Mouse (Mus musculus) gastrocnemius, adult 18-20 months (tissue): ENCODE results near the gene Cpeb1. TPM values are rescaled to one million over a fixed set of nuclear protein-coding genes. Genes with fewer than 3 reads are reported as not detected.
A peak's percentile ranks its signal among the peaks of the same experiment; 100 is the strongest.

Experiments used
- DNase-seq: peaks from one replicate; pipeline ENCODE4 v3.0.0; 2021; ENCODE audit warnings: low spot score
- total RNA-seq, 2 experiments: library from RNA; stranded (reverse); gene quantifications; 2 replicates each; pipeline ENCODE4 v1.2.3; 2021

Cpeb1 gene
- total RNA-seq, 2 experiments from 2014 or later = 47.5 to 67.3 TPM

DNA sequence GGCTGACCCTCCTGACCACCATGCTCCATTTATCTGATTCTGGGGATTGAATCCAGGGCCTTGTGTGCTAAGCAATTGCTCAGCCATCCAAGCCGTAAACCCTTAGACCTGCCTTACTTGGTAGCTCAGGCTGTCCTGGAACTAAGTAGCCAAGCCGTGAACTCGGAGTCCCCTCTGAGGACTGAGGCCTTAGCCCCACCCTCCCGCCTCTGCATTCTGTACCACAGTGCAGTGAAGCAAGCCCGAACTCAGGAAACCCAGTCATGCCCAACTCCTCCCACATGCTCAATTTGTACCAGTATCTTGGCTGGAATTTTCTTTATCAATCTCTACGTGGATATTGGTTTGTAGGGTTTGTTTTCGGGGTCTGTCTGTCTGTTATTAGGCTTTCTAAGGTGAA lies 123.4 kb downstream of the Cpeb1 start:
- DNase-seq = no peak

DNA sequence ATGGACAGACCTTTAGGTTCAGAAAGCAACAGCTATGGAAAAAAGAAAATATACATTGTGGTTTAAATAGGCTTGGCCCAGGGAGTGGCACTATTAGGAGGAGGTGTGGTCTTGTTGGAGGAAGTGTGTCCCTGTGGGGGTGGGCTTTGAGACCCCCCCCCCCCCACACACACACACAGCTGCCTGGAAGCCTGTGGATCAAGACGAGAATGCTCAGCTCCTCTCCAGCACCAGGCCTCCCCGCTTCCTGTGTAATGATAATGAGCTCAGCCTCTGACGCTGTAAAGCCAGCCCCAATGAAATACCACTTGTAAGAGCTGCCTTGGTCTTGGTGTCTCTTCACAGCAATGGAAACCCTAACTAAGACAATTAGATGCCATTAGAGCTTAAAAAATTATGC lies 124.5 kb downstream of the Cpeb1 start:
- no peak for DNase-seq

DNA sequence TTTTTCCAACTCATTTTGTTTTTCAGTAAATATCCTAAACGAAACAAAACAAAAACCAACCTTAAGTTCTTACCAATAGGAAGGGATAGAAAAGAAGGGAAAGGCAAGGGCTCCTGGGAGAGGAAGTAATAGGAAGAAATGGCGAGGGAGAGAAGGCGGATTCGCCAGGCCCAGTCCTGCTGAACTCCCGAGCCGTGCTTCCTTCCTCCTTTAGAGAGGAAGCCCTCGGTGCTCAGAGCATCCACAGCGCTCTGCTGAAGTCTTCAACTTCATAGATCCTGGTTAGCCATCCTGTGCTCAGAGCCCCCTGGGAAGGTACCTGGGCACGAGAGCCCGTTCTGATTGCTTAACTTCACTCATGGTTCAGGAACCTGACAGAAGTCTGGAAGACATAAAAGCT lies 127.6 kb downstream of the Cpeb1 start:
- no peak for DNase-seq

DNA sequence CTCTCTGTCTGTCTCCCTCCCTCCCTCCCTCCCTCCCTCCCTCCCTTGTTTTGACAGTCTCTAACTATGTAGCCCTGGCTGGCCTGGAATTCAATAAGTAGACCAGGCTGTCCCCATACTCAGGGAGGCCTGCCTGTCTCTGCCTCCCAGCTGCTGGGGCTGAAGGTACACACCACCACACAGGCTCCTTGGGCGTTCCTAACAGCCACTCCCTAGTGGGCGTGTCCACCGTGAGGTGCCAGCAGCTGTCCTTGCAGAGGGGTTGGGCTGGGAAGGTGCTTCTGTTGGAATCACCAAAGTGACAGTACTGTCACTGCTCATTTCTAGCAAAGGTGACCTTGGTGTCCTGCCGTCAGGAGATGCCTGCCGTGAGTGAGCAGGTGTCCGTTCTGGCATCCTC lies 128.4 kb downstream of the Cpeb1 start:
- no peak for DNase-seq

DNA sequence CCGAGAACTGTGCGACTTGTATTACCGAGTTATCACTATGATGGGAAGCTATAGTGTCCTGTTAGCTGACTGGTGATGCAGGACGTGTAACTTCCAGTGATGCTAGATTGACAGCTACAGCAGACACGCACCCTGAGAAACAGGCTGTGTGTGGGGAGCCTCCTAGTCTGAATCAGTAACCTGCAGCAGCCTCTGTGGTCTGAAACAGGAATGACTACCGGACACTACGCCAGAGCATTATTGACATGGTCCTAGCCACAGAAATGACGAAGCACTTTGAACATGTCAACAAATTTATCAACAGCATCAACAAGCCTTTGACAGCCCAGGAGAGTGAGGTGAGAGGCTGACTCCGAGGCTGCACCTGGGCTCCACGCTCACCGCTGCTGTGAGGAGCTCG lies 129.2 kb downstream of the Cpeb1 start:
- DNase-seq = no peak

DNA sequence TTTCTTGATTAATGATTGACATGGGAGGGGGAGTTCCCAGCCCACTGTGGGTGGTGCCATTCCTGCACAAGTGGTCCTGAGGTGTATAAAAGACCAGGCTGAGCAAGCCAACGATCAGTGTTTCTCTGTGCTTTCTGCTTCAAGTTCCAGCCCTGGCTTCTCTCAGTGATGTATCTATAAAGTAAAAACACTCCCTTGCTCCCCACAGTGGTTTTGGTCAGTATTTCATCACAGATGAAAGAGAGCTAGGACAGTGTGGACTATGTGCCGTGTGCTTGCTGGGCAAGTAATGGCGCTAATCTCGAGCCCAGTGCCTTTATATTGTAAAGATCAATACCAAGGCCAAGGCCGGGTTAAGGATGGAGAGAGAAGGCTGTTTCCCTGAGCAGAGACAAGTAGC lies 133.5 kb downstream of the Cpeb1 start:
- no peak for DNase-seq

DNA sequence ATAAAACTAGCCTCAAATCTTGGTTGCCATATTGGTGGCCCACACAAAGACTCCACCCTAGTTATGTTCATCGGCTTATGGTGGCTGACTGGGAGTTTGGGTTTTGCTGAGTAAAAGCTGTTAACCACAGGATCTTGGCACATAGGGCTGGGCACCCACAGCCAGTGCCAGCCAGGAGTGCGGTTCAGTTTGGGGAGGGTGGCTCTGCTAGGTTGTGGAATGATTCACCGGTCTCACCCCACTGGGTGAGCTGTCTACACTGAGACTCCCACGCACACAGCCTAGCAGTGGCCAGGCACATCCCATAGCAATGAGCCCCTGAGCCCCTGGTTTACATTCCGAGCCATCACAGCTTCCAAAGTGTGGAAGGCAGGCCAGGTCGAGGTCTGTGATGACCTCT lies 135.5 kb downstream of the Cpeb1 start:
- no peak for DNase-seq

DNA sequence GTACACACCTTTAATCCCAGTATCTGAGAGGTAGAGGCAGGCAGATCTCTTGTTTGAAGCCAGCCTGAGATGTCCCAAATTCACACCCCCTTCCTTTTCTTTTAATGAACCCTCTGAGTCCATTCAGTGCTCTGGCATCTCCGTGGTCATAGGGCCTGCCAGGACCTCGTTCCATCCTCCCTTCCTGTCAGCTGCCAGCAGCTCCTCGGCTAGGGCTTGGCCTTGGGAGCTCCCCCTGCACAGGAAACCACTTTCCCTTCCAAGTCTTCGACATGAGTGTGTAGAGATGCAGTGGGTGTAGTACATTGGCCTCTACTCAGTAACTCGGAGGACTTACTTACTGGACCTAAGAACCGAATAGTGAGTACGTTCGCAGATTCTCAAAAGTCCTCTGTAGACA lies 139.7 kb downstream of the Cpeb1 start:
- DNase-seq = no peak

DNA sequence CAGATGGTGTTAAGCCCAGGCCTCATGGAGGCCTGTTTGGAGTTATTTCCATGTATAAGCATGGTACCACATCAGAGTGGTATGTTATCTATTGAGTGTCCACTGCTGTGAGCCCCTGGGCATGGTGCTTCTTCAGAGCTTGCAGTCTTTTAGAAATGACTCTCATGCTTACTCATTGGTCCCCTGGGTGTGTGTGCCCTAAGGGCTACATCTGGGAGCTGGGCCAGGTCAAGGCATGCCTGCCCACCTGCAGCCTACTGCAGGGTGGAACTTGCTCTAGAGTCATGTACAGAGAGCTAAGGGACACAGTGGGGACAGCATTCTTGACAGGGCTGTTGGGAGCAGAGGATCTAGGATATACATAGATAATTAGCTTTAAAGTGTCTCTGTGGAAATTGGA lies 143.7 kb downstream of the Cpeb1 start:
- no peak for DNase-seq

DNA sequence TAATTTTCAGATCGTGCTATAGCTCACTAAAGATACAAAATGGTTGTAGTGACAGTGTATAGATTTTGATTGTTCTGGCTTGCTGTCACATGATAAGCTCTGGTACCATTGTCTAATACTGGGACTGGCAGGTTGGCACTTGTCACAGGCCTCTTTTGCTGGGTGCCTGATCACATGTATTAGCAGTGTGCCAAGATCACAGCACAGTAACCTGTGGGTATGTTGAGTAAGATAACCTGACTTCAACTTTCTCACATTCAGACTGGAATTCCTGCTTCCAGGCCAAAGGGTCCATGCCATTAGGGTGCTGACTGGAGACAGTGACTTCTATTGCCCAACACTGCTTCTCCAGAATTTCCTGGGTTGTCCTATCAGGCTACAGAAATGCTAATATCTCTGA lies 144.1 kb downstream of the Cpeb1 start:
- no peak for DNase-seq

DNA sequence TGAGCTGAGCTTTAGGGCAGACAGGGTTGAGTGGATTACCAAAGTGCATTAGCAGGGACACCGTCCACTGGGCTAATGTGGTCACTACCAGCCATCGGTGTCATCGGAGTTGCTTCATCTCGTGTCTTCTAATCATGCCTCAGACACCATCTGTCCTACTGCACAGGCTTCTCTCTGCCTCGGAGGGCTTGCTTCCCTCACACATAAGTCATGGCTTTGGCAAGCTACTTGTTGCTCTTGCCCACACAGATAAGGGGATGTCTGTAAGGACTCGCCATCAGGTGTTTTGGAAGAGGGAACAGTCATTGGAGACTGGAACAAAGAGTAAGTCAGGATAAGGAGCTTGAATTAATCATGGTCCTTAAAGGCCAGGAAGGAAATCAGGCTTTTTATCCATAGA lies 146.0 kb downstream of the Cpeb1 start:
- no peak for DNase-seq

DNA sequence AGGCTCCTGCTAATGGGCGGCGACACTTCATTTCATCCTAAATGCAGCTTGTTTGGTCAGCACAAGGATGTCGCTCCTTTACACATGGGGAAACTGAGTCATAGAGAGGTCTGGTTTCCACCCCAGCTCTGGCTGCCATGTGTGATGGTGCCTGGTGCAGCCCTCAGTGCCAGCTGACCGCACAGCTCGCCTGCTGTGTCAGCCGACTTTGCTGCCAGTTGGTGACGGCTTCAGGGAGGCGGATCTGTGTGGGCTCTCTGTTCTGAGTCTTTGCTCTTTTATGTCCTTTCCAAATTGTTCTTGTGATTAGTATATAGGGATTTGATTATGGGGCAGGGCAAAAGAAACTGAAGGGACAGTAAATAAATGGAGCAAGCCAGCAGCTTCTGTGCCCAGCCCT lies 147.5 kb downstream of the Cpeb1 start:
- DNase-seq = no peak

DNA sequence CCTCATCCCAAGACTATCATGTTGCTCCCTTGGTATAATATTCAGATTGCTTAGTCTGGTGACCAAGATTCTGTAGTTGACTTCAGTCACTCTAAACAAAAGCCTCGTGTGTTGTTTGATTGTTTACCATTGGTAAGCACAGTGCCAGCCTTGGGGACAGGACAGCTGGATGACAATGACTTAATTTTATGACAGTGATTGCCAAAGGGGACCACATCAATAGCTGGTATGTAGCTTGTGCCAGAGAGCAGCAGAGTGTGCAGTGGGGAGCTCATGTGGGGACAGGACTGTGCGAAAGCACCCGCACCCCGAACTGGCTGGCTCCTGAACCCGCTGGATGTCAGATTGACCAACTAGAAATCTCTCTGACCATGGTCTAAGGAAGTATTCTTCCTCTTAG lies 150.6 kb downstream of the Cpeb1 start:
- no peak for DNase-seq

DNA sequence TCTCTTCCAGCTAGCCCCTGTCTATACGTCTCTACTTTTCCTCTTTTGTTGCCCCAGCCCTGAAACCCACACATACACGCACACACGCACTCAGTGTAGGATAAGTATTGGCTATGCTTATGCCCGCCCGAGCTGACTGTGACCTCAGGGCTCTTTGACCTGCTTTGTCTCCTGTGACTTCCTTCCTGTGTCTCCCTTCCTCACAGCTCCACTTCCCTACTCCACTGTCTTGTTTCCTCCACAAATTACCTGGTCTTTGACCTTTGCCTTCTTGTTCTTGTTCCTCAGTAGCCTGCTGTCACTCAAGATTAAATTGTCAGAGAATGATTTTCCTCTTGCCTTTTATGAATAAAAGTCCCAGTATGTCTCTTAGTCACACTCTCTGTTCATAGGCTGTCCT lies 151.2 kb downstream of the Cpeb1 start:
- no peak for DNase-seq

GRCm38 (mm10) chr7:81303682-81304081 lies 151.6 kb downstream of the Cpeb1 start:
- peak; percentile 60 for DNase-seq

GRCm38 (mm10) chr7:81301323-81301722 lies 153.9 kb downstream of the Cpeb1 start:
- DNase-seq = no peak

- no peak for DNase-seq
Observed at GRCm38 (mm10) chr7:81298206-81298605, 157.1 kb downstream of the Cpeb1 start.

Other genes with a start within 250 kb of the Cpeb1 start
- gene Pde8a, start 241.9 kb downstream of the Cpeb1 start, total RNA-seq = 10 to 100 TPM; 13.2 to 13.8 TPM
- gene Rps17, start 110.2 kb downstream of the Cpeb1 start, total RNA-seq = 100 to 1,000 TPM; 798 to 844 TPM
- under 1 TPM; 0.11 to 0.36 TPM for gene Ap3b2, start 38.5 kb upstream of the Cpeb1 start, total RNA-seq
- gene BC048679, start 42.8 kb upstream of the Cpeb1 start, total RNA-seq = 1 to 10 TPM; 4.2 to 9.7 TPM
- gene Fsd2, start 111.5 kb upstream of the Cpeb1 start, total RNA-seq = 100 to 1,000 TPM; 325 to 384 TPM
- gene Whamm, start 115.8 kb upstream of the Cpeb1 start, total RNA-seq = 1 to 10 TPM; 7.9 to 8.8 TPM